Mouse (Mus musculus) cortical plate, adult 2 months (tissue): ENCODE data around the gene Defb6. TPM values are rescaled to one million over a fixed set of nuclear protein-coding genes. Genes with fewer than 3 reads are reported as not detected.

Experiments used
- H3K27ac ChIP-seq: fragments of 200-500 bp; 2 replicates; pipeline ENCODE4 v1.5.1; 2012; ENCODE audit warnings: low read length, control low read depth, inconsistent platforms; ENCODE audit not compliant: insufficient read depth
- H3K4me1 ChIP-seq: fragments of 200-500 bp; 2 replicates; pipeline ENCODE4 v1.6.1; 2011; ENCODE audit warnings: low read length; ENCODE audit not compliant: control insufficient read depth, insufficient read depth
- H3K4me3 ChIP-seq: fragments of 200-500 bp; 2 replicates; pipeline ENCODE4 v1.5.1; 2011; ENCODE audit warnings: mild to moderate bottlenecking, low read length, control low read depth; ENCODE audit not compliant: insufficient read depth
- CTCF ChIP-seq: fragments of 200-500 bp; IDR thresholded peaks from 2 replicates; pipeline ENCODE4 v1.5.1; 2011; ENCODE audit warnings: mild to moderate bottlenecking, control low read depth, low read length; ENCODE audit not compliant: insufficient read depth; ENCODE audit errors: extremely low read depth
- POLR2A ChIP-seq: fragments of 200-500 bp; IDR thresholded peaks from 2 replicates; pipeline ENCODE4 v1.6.1; 2011; ENCODE audit warnings: mild to moderate bottlenecking, low read length, control low read depth; ENCODE audit not compliant: insufficient read depth; ENCODE audit errors: extremely low read depth
- polyA plus RNA-seq: library from polyadenylated mRNA; depleted of rRNA; stranded (reverse); fragments of >200 nt; gene quantifications from 2 replicates; pipeline ENCODE4 v1.2.3, GENCODE M21; 2012; rRNA removed

Gene Defb6
- not detected in 2 replicates for polyA plus RNA-seq

DNA sequence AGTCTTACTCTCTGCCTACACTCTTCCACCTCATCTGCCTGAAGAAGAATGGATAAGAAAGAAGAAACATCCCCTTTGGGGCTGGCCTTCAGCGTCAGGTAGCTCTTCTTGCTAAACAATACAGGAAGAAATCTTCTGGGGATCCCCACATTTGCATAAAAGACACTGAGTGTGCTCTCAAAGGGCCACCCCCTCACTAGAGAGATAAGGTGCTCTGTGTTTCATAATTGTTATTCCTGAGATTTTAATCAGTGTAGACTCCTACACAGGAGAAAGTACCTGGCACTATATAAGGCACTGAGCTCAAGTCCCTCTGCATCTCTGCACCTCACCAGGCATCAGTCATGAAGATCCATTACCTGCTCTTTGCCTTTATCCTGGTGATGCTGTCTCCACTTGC, at the start of gene Defb6:
Defb6 (plus strand) TSS at position 318 of the 400 bp plus-strand sequence.
- Histone ChIP-seq H3K4me1 (no peaks in the 10 kb centered on the region), H3K27ac (no peak within 1 kb of the TSS), H3K4me3 (no peak within 1 kb of the TSS)
- TF ChIP-seq CTCF: no peak
- TF ChIP-seq POLR2A: no peak

- Histone ChIP-seq H3K4me3 (no peak overlapping the region), H3K4me1 (no peaks in the 10 kb centered on the region), H3K27ac (no peak overlapping the region)
- no peak for TF ChIP-seq CTCF
- no peak for TF ChIP-seq POLR2A
These were observed 12.8 kb downstream of the Defb6 start for GRCm38 (mm10) chr8:19238101-19238500.

DNA sequence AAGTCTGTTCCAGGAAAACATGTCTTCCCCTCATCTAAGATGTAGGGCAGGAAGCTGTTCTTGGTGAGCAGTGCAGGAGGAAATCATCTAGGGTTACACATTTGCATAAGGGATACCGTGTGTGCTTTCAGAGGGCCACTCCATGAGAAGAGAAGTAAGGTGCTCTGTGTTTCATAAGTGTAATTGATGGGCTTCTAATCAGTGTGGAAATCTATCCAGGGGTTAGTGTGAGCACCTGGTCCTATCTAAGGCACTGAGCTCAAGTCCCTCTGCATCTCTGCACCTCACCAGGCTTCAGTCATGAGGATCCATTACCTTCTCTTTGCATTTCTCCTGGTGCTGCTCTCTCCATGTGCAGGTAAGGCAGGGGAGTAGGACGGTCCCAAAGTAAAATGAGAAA, 14.3 kb downstream of the Defb6 start, which contains the start of gene Defb46:
Defb46 (plus strand) TSS at position 301 of the 400 bp plus-strand sequence.
- H3K27ac ChIP-seq: no peak within 1 kb of the TSS
- no peaks in the 10 kb centered on the region for H3K4me1 ChIP-seq
- no peak for TF ChIP-seq POLR2A
- TF ChIP-seq CTCF: no peak
- H3K4me3 ChIP-seq: no peak within 1 kb of the TSS

DNA sequence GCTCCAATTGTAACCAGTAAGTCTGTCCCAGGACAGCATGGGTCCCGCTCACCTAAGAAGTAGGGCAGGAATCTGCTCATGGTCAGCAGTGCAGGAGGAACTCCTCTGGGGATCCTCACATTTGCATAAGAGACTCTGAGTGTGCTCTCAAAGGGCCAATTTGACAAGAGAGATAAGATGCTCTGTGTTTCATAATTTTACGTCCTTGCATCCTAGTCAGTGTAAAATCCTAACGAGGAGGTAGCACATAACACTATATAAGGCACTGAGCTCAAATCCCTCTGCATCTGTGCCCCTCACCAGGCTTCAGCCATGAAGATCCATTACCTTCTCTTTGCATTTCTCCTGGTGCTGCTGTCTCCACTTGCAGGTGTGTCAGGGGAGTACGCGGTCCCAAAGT, 22.0 kb downstream of the Defb6 start, which contains the start of gene Defb5:
Defb5 (plus strand) TSS at position 301 of the 400 bp plus-strand sequence.
- Histone ChIP-seq H3K4me3 (no peak within 1 kb of the TSS), H3K27ac (no peak within 1 kb of the TSS), H3K4me1 (no peaks in the 10 kb centered on the region)
- TF ChIP-seq POLR2A: no peak
- no peak for TF ChIP-seq CTCF

DNA sequence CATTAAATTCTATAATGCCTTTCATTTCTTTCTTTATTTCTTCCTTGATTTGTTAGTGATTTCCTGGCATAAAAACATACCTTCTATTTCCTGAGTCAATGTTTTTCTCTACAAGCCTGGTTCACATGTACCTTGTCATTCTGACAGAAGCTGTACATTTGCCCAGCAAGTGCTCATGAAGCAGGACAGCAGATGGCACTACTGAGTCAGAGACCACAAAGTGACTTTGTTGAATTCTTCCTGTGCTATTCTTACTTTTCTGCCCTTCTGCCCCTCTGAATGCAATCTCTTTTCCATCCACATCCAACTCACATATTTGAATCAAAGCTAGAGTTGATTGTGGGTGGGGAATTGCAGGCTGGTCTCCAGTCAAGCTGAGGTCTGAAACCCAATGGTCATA, 32.9 kb downstream of the Defb6 start:
- H3K27ac ChIP-seq: no peak overlapping the region
- TF ChIP-seq CTCF (no peak), POLR2A (no peak)
- no peaks in the 10 kb centered on the region for H3K4me1 ChIP-seq
- H3K4me3 ChIP-seq: no peak overlapping the region

- no peak overlapping the region for H3K4me3 ChIP-seq
- no peaks in the 10 kb centered on the region for H3K4me1 ChIP-seq
- no peak for TF ChIP-seq POLR2A
- no peak for TF ChIP-seq CTCF
- no peak overlapping the region for H3K27ac ChIP-seq
These were observed 34.4 kb downstream of the Defb6 start for GRCm38 (mm10) chr8:19259667-19260066.

Other genes with a start within 250 kb of the Defb6 start
- not detected in 2 replicates for gene Defb40, start 247.2 kb upstream of the Defb6 start, polyA plus RNA-seq
- gene Defb37, start 234.4 kb upstream of the Defb6 start, polyA plus RNA-seq: not detected in 2 replicates
- not detected in 2 replicates for gene Defb38, start 198.9 kb upstream of the Defb6 start, polyA plus RNA-seq
- gene Defb39, start 160.7 kb upstream of the Defb6 start, polyA plus RNA-seq: not detected in 2 replicates
- gene Defb12, start 110.6 kb upstream of the Defb6 start, polyA plus RNA-seq: not detected in 2 replicates
- gene Defb34, start 101.7 kb upstream of the Defb6 start, polyA plus RNA-seq: not detected in 2 replicates
- not detected in 2 replicates for gene Gm45826, start 84.7 kb upstream of the Defb6 start, polyA plus RNA-seq
- not detected in 2 replicates for gene Defb14, start 31.1 kb upstream of the Defb6 start, polyA plus RNA-seq
- gene Defb4, start 26.8 kb upstream of the Defb6 start, polyA plus RNA-seq: not detected in 2 replicates
- gene Defb46, start 14.4 kb downstream of the Defb6 start, polyA plus RNA-seq: not detected in 2 replicates
- not detected in 2 replicates for gene Defb5, start 22.1 kb downstream of the Defb6 start, polyA plus RNA-seq
- gene Defb3, start 67.9 kb downstream of the Defb6 start, polyA plus RNA-seq: not detected in 2 replicates
- gene Defb8, start 222.1 kb downstream of the Defb6 start, polyA plus RNA-seq: not detected in 2 replicates